Comparison of ENCODE assay signal across 22 mouse cellular contexts in genomic region chr19:23327056-23327640, GRCm38 (mm10).
"Had no signal": no experiment of that assay in that cellular context is flagged by ENCODE, and none has a peak within 500 bp of the region (broad histone marks: within the 10 kb centered on the region; RNA-seq: fewer than 3 reads in every experiment).

No protein-coding gene starts in this region.

- DNase-seq: kidney, postnatal 10 days; kidney, postnatal 4 days; left cerebral cortex, postnatal 4 days; liver; lung, adult 18-20 months; lung, postnatal 14 days; lung, postnatal 4 days; midbrain, embryonic 14.5 days; retina, postnatal 1 day; right cerebral cortex, postnatal 25 days; spleen, adult 18-20 months; thymus, adult 18-20 months; thymus, postnatal 36 days had no signal

- H3K4me1 ChIP-seq: kidney, embryonic 15.5 days; limb, embryonic 13.5 days; liver, embryonic 12.5 days; liver, embryonic 15.5 days; lung, embryonic 15.5 days; neural tube, embryonic 15.5 days; stomach, embryonic 15.5 days had no signal

- H3K27me3 ChIP-seq: kidney, embryonic 15.5 days; limb, embryonic 13.5 days; liver, embryonic 12.5 days; liver, embryonic 15.5 days; lung, embryonic 15.5 days; neural tube, embryonic 12.5 days; neural tube, embryonic 15.5 days; stomach, embryonic 15.5 days had no signal

- ATAC-seq: liver, embryonic 12.5 days had no signal

- H3K9ac ChIP-seq: kidney, embryonic 15.5 days; limb, embryonic 13.5 days; liver, embryonic 12.5 days; liver, embryonic 15.5 days; lung, embryonic 15.5 days; neural tube, embryonic 12.5 days; neural tube, embryonic 15.5 days; stomach, embryonic 15.5 days had no signal

- H3K36me3 ChIP-seq: kidney, embryonic 15.5 days; limb, embryonic 13.5 days; liver, embryonic 12.5 days; liver, embryonic 15.5 days; lung, embryonic 15.5 days; neural tube, embryonic 12.5 days; neural tube, embryonic 15.5 days; stomach, embryonic 15.5 days had no signal

- H3K9me3 ChIP-seq: kidney, embryonic 15.5 days; limb, embryonic 13.5 days; liver, embryonic 12.5 days; liver, embryonic 15.5 days; lung, embryonic 15.5 days; neural tube, embryonic 12.5 days; neural tube, embryonic 15.5 days; stomach, embryonic 15.5 days had no signal

- H3K4me3 ChIP-seq: kidney, embryonic 15.5 days; limb, embryonic 13.5 days; liver, embryonic 12.5 days; liver, embryonic 15.5 days; lung, embryonic 15.5 days; neural tube, embryonic 12.5 days; neural tube, embryonic 15.5 days; stomach, embryonic 15.5 days had no signal

- H3K4me2 ChIP-seq: kidney, embryonic 15.5 days; limb, embryonic 13.5 days; liver, embryonic 12.5 days; liver, embryonic 15.5 days; lung, embryonic 15.5 days; midbrain, embryonic 11.5 days; neural tube, embryonic 12.5 days; neural tube, embryonic 15.5 days; stomach, embryonic 15.5 days had no signal

- H3K27ac ChIP-seq: kidney, embryonic 15.5 days; limb, embryonic 13.5 days; liver, embryonic 12.5 days; liver, embryonic 15.5 days; lung, embryonic 15.5 days; neural tube, embryonic 12.5 days; neural tube, embryonic 15.5 days; stomach, embryonic 15.5 days had no signal
